Mouse (Mus musculus): Measurements from ENCODE around the gene Bicdl1.

DNA sequence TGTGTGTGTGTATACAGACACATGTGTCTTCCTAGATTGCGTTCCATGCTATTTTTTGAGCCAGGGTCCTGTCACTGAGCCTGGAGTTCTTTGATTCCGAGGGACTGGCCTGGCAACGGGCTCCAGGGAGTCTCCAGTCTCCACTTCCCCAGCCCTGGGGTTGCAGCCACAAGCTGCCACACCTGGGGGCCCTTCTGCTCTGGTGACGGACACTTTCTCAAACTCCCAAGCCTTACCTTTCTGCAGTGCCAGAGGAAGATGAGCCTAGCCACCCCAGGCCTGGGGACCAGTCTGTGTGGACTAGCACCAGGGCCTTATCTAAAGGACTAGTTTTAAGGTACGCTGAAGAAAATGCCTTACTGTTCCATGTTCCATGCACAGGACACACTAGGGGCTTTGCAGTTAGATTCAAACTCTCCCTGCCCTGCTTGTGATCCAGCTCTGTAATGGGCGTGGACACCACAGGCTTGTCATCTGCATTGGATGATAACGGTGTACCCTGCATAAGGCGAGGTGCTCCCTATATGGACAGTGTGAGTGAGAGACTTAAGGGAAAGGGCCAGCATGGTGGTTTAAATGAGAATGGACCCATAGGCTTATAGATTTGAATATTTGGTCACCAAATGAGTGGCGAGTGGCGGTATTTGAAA lies 105.1 kb downstream of the Bicdl1 start:
- TF ChIP-seq CTCF (IDR thresholded peaks at IDR 0.05; ENCODE audit: extremely low read depth, insufficient read depth, low read length): no peak
- no peak for TF ChIP-seq POLR2A (IDR thresholded peaks at IDR 0.05; ENCODE audit: extremely low read depth, insufficient read depth, low read length)

All from cortical plate, adult 2 months (tissue).